Mouse (Mus musculus) inflammation-experienced regulatory T-cells, adult 6 months (primary cell): ENCODE data around the gene Ptprh. TPM values are rescaled to one million over a fixed set of nuclear protein-coding genes. Genes with fewer than 3 reads are reported as not detected.

ENCODE experiments used
- ATAC-seq: one replicate; pipeline ENCODE4 v1.8.0; 2017
- polyA plus RNA-seq, 3 experiments: library from polyadenylated mRNA; unstranded; fragments of 100-300 nt; shearing (Covaris generic); gene quantifications; one replicate each; pipeline ENCODE4 v1.2.1; 2017

The Ptprh gene
- not detected for polyA plus RNA-seq

- ATAC-seq = no peak
Measured at GRCm38 (mm10) chr7:4603873-4604272, at the start of gene Ptprh. Ptprh (minus strand) TSS chr7:4604041.

- no peak for ATAC-seq
Measured at GRCm38 (mm10) chr7:4653351-4653750, 49.5 kb upstream of the Ptprh start.

- no peak for ATAC-seq
Measured at GRCm38 (mm10) chr7:4652726-4653125, 48.9 kb upstream of the Ptprh start.

DNA sequence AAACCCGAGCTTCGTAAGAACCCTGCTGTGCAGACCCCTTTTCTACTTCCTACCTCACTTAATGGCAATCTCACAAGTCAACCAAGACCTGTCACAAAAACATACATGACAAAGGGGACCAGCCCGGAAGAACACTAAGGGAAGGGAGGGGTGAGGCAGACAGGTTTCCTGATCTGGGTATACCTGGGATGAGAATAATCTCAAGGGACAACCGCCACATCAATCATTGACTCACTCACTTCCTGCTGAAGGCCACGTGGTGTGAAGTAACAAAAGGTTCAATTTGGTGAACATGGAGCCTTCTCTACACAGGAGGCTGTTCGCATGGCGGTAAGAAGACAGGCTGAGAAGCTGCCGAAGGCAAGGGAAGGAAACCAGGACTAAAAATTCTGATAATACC is 47.7 kb upstream of the Ptprh start:
- ATAC-seq = peak; percentile 66

- no peak for ATAC-seq
Measured at GRCm38 (mm10) chr7:4647992-4648391, 44.2 kb upstream of the Ptprh start.

GRCm38 (mm10) chr7:4647291-4647690 is 43.5 kb upstream of the Ptprh start:
- ATAC-seq = peak; percentile 46

- no peak for ATAC-seq
Measured at GRCm38 (mm10) chr7:4646806-4647205, 43.0 kb upstream of the Ptprh start.

DNA sequence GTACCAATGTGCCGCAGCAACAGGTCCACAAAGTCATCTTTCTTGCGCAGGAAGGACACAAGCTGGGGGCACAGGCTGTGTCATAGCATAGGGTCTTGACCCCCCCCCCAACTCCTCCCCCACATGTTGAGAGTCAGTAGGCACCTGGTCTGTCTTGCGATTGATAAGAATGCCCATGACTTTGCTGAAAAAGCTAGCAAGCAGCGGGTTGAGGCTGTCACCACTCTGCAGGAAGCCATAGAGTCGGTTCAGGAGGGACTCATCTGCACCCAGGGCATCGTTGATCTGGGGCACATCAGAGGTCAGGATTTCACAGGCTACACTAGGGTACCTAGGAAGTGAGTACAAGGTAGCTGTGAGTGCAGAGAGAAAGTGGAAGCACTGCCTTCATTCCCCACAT is 39.4 kb upstream of the Ptprh start:
- no peak for ATAC-seq

DNA sequence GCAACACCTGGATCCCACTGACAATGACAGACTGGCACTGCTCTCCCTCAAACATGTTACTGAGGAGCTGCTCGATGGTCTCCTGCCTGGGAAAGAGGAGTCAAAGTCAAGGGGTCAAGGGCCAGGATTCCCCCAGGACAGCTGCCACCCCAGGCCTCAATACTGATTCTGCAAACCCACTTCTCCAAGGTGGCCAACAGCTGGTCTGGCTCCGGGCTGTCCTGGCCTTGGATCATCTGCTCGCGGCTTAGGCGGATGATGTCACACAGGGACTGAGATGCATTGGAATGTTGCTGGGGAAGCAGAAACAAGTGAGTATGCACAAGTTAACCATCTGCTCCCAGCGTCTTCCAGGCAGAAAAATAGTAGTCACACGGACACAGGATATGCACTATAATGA is 38.1 kb upstream of the Ptprh start:
- ATAC-seq = no peak

GRCm38 (mm10) chr7:4641155-4641554 is 37.3 kb upstream of the Ptprh start:
- ATAC-seq = no peak

DNA sequence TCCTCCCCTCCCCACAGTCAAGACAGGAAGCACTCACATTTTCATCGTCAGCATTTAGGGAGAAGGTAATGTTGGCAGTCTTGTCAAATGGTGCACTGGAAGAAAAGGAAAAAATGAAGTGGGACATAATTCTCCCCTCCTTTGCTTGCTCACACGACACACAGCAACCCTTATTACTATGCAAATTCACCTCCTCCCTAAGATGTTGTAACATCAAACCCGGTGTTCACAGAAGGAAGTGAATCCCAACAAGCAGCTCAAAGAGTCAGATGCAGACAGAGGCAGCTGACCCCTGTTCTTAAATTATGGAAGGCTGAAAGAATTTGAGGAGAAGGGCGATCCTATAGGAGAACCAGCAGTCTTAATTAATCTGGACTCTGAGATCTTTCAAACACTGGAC is 32.3 kb upstream of the Ptprh start:
- no peak for ATAC-seq

DNA sequence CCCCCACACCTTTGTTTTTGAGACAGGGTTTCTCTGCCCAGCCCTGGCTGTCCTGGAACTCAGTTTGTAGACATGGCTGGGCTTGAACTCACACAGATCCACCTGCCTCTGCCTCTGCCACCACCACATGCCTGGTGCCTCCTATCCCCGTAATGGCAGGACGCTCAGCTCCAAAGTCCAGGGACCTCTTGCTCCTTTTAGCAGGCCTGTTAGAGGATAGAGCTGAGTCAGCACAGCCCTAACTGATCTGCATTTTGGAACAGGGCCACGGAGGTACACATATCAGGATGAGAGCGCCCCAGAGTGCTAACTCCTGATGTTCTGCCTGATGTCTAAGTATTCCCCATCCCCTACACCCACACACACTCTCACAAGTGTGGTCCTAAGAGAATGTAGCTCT is 27.2 kb upstream of the Ptprh start, which contains the start of gene Tmem86b:
Gene Tmem86b, minus strand, starts transcription at position 392 of the 400 bp plus-strand sequence.
- ATAC-seq = no peak

DNA sequence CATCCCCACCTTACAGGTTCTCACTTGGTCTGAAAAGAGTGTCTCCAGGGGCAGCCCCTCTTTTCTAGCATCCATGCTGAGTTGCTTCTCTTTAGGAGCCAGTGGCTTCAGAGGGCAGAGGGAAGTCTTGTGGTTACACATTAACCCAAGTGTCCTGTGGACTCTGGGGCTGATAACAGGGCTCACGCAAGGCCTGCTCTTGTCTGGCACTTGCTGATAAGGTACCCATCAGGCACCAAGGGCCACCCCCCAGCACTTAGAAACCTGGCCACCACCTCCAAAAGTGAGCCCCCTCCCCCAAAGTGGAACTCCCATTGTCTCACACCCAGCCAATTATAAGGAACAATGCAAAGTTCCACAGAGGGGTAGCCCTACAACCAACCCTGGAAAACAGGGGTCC is 26.4 kb upstream of the Ptprh start:
- no peak for ATAC-seq

DNA sequence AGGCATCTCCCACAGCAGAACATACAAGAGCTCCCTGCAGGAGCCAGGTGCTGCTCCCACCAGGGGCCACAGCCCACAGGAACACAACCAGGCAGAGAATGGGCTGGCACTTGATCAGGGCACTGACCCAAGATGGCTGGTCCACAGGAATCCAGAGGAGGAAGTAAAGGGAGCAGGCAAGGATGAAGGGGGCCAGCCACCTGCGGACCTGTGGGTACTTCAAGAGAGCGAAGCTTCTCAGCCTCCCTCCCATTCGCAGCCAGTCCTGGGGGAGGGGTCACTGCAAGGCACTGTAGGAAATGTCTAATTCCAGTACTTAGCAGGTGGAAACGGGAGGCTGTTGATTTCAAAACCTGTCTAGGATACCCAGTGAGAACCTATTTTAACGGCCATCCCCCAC is 25.7 kb upstream of the Ptprh start:
- peak; percentile 32 for ATAC-seq

DNA sequence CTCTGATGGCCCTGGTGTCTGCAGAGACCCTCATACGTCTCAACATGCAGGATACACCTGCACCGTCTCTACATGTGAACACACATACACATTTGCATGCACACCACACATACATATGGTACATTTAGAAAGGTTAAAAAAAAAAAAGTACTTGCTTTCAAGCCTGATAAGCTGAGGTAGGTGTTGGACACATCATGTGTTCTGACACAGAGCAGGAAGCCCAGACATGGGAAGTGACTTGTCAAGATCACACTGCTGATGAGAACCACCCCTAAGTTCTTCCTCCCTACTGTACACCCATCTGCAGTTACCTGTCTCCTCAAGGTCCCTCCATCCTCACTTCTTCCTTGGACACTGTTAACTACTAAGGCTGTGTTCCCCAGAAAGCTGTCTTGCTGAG is 22.1 kb upstream of the Ptprh start:
- no peak for ATAC-seq

GRCm38 (mm10) chr7:4624343-4624742 is 20.5 kb upstream of the Ptprh start:
- peak; percentile 44 for ATAC-seq

GRCm38 (mm10) chr7:4623544-4624189 is 19.8 kb upstream of the Ptprh start:
- peak; percentile 57 for ATAC-seq

GRCm38 (mm10) chr7:4619979-4620378 is 16.1 kb upstream of the Ptprh start:
- ATAC-seq = no peak

DNA sequence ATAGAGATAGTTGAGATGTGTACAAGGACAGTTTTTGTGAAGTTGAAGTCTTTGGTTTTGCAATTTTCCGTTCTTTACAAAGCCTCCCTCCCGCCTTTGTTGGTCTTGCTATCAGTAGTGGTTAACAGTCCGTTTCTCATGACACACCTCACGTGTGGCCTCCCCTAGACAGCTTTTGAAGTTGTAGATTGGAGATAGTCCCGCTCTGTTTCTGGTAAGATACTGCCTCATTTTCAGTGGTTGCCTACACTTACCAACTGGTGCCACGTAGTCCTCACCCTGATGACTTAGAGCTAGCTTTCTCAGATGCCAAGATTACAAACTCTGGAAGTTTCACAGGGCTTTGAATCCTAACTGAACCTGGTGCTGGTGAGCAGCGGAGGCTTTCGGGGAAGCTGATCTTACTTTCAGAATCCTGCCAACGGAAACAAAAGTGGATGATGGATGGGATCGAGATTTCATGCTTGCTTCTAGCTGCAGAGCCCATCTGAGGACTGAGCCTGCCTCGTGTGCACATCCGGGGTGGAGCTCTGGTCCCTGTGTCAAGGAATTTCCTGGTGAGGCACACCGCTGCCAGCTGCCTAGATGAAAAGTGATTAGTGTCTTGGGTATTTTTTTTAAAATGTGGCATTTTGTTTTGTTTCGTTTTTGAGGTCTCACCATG is 10.0 kb upstream of the Ptprh start:
- peak; percentile 86 for ATAC-seq

DNA sequence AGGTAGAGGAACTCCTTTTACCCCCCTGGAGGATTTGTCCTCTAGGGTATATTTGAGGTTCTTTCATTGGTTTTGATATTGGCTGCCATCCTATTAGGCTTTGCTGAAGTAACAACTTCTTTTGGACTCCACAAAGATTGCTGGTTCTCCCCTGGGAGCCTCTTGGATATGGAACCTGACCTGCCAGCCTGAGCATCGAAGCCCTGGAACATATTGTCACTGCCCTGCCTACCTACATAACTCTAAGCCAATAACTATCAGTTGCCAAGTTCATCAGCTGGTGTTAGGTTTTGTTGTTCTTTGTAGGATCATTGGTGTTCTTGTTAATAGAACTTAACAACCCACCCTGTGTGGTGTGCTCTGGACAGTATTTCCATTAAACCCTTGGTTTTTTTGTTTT is 9.1 kb upstream of the Ptprh start:
- ATAC-seq = no peak

DNA sequence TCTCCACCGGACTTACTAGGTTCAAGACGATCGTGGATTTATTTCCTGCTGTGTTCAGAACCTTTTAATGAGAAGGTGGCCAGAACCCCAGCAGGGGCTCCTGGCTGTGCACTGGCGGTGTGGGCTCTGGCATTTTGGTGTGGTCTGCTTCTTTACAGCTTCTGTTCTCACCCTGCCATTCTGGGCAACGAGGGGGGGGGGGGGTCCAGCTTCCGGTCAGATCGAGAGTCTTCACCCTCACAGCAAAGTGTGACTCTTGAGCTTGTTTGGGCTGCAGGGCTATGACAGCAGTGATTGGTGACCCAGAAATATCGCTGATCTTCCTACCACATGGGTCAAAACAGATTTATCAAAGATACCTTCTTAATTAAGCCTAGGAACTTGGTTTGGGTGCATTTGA is 8.5 kb upstream of the Ptprh start:
- ATAC-seq = no peak

GRCm38 (mm10) chr7:4611921-4612341 is 8.1 kb upstream of the Ptprh start:
- no peak for ATAC-seq

GRCm38 (mm10) chr7:4611511-4611910 is 7.7 kb upstream of the Ptprh start:
- ATAC-seq = no peak

DNA sequence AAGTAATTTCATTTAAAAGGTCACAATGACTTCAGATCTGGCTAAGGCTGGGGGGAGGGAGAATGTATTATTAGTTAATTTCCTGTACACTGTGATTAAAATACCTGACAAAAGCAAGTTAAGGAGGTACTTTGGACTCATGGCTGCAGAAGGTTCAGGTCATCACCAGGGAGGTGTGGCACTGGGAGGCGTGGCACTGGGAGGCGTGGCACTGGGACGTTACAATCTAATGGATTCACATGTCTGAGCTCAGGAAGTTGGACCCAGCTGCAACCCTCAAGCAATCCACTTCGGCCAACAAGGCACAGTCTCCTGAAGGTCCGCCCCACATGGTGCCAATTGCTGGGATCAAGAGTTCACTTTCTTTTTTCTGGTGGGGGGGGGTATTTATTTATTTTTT is 4.2 kb upstream of the Ptprh start:
- no peak for ATAC-seq

DNA sequence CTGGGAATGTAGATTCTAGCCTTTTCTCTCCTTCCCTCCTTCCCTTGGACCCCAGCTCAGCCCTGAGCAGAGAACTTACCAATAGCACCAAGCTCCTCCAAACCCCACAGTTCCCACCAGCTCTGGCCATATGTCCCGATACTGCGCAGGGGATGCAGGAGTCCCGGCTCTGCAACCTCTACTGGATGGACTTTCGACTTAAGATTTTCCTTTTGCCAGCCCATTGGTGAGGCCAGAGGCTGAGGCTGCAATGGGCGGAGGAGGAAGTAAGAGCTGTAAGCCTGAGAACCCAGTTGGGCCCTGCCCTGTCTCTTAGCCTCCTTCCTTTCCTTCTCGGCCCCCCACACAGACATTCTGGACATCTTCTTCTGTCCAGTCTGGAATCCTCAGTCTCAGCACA is 872 bp downstream of the Ptprh start:
- no peak for ATAC-seq
